Mouse (Mus musculus) hindbrain, embryonic 13.5 days (tissue): ENCODE data around the gene Mycbp2. TPM values are rescaled to one million over a fixed set of nuclear protein-coding genes. Genes with fewer than 3 reads are reported as not detected.

ENCODE experiments used
- ATAC-seq: fragments of 200-750 bp; cut with Nextera tagmentation; 2 replicates; pipeline ENCODE4 v1.8.0; 2017; ENCODE audit warnings: moderate TSS enrichment; ENCODE audit not compliant: low FRiP score
- H3K27ac ChIP-seq: fragments of 300-500 bp; sonication (generic); 2 replicates; pipeline ENCODE4 v1.5.1; 2015; ENCODE audit warnings: inconsistent platforms, mild to moderate bottlenecking, moderate library complexity
- H3K27me3 ChIP-seq: fragments of 300-500 bp; sonication (generic); 2 replicates; pipeline ENCODE4 v1.6.1; 2015; ENCODE audit warnings: mild to moderate bottlenecking, inconsistent platforms
- H3K36me3 ChIP-seq: fragments of 300-500 bp; sonication (generic); 2 replicates; pipeline ENCODE4 v1.6.1; 2015; ENCODE audit warnings: mild to moderate bottlenecking, inconsistent platforms
- H3K4me1 ChIP-seq: fragments of 300-500 bp; sonication (generic); replicated peaks from 2 replicates; pipeline ENCODE4 v1.6.1; 2015; ENCODE audit warnings: inconsistent platforms
- H3K4me2 ChIP-seq: fragments of 300-500 bp; sonication (generic); 2 replicates; pipeline ENCODE4 v1.6.1; 2015; ENCODE audit warnings: inconsistent platforms, mild to moderate bottlenecking, moderate library complexity
- H3K4me3 ChIP-seq: fragments of 300-500 bp; sonication (generic); 2 replicates; pipeline ENCODE4 v1.5.1; 2015; ENCODE audit warnings: mild to moderate bottlenecking, inconsistent platforms
- H3K9ac ChIP-seq: fragments of 300-500 bp; sonication (generic); 2 replicates; pipeline ENCODE4 v1.6.1; 2015; ENCODE audit warnings: mild to moderate bottlenecking, inconsistent platforms
- H3K9me3 ChIP-seq: fragments of 300-500 bp; sonication (generic); 2 replicates; pipeline ENCODE4 v1.6.1; 2016; ENCODE audit warnings: inconsistent platforms
- WGBS: fragments of 180-500 bp; shearing (Covaris S2); methylation state at CpG from one replicate; pipeline ENCODE4 v1.1.7; 2015; 5-methylcytosine and 5-hydroxymethylcytosine counted together
- polyA plus RNA-seq: library from polyadenylated mRNA; unstranded; fragments of >200 nt; fragmentation: Nextera tagmentation; extraction: Ambion mirVana; gene quantifications from 2 replicates; pipeline ENCODE4 v1.2.1, GENCODE M21; 2015

Mycbp2 gene
- 54.6 and 58.1 TPM in 2 replicates for polyA plus RNA-seq

- Histone ChIP-seq H3K9ac (peak within 1 kb of the TSS; percentile 91), H3K27ac (peak within 1 kb of the TSS; percentile 98), H3K9me3 (no peaks in the 10 kb centered on the region), H3K4me1 (peaks cover 38% of the 10 kb centered on the region), H3K4me2 (peak within 1 kb of the TSS; percentile 60), H3K27me3 (no peaks in the 10 kb centered on the region), H3K4me3 (peak within 1 kb of the TSS; percentile 84), H3K36me3 (no peaks in the 10 kb centered on the region)
- WGBS, result 10% methylated on average over 24 of the region's 41 CpGs
- ATAC-seq, result peak; percentile 96
Observed at GRCm38 (mm10) chr14:103346729-103347505, at the start of gene Mycbp2. Gene Mycbp2, minus strand, starts transcription at chr14:103346814.

DNA sequence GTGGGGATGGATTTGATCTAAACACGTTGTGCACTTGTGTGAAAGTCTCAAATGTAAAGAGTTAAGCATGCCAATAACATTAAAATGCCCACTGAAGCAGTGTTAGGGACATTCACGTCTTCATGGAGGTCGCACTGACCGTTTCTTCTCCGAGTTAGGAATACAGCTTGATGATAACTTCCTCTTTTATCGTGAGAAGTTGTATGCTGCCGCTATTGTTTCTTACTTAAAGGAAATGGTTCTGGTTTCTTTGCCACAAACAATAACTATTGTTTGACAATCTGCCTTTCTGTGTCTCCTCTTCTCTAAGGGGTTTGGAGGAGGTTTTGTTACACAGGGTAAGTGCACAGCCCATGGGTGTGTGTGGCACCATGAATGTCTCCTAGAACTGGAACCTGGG lies 45.8 kb upstream of the Mycbp2 start:
- Histone ChIP-seq H3K36me3 (no peaks in the 10 kb centered on the region), H3K27ac (no peak overlapping the region), H3K4me2 (no peak overlapping the region), H3K4me1 (no peaks in the 10 kb centered on the region), H3K9ac (no peak overlapping the region), H3K9me3 (no peaks in the 10 kb centered on the region), H3K27me3 (no peaks in the 10 kb centered on the region), H3K4me3 (no peak overlapping the region)
- WGBS, result 77% methylated on average over 7 of the region's 7 CpGs
- ATAC-seq, result no peak

- Histone ChIP-seq H3K9me3 (no peaks in the 10 kb centered on the region), H3K27me3 (no peaks in the 10 kb centered on the region), H3K27ac (no peak overlapping the region), H3K4me3 (no peak overlapping the region), H3K36me3 (no peaks in the 10 kb centered on the region), H3K4me2 (no peak overlapping the region), H3K9ac (no peak overlapping the region), H3K4me1 (no peaks in the 10 kb centered on the region)
- WGBS, result 82% methylated on average over 4 of the region's 4 CpGs
- ATAC-seq, result no peak
Observed at GRCm38 (mm10) chr14:103387431-103387830, 40.8 kb upstream of the Mycbp2 start.

DNA sequence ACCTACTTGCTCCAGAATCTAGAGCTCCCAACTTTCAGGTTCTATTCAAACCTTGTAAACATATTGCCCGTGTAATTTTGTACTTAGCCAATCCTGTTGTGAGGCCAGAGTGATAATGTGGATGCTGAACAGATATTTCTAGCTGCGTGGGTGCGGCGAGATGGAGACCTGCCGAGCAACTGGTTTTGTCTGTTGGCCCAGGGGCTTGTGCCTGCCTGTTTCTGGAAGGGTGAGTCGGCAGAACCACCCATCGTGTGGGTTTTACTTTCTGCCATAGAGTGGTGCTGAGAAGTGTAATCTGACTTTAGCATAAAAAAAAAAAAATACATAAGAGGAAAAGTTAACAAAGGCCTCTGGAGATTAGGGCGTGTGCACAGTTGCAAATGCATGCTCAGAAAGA lies 40.3 kb upstream of the Mycbp2 start:
- WGBS, result 77% methylated on average over 8 of the region's 8 CpGs
- Histone ChIP-seq H3K9ac (no peak overlapping the region), H3K27ac (no peak overlapping the region), H3K4me2 (no peak overlapping the region), H3K4me3 (no peak overlapping the region), H3K36me3 (no peaks in the 10 kb centered on the region), H3K4me1 (no peaks in the 10 kb centered on the region), H3K27me3 (no peaks in the 10 kb centered on the region), H3K9me3 (no peaks in the 10 kb centered on the region)
- ATAC-seq, result no peak

DNA sequence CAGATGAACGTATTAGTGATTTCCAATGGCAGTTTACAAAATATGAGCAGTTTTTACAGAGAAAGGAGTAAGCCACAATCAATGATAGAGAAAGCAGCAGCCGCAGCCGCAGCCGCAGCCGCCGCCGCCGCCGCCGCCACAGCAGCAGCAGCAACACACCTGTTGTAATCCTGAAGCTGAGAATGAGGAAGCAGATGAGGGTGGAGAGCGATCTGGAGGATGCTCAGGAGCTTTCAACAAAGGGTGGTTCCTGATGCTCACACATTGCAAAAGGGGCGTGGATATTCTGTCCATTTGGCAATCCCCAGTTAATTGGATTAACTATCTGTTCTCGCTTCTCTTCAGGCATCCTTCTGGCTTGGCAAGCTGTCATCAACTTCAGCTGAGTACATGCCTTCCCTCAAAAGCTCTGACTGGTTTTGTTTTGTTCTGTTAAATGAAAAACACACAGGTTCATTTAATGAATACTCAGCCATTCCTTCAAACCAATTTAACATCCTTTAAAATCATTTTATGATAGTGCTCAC lies 38.5 kb upstream of the Mycbp2 start:
- no peak for ATAC-seq
- no peak overlapping the region for H3K4me2 ChIP-seq
- H3K27me3 ChIP-seq, result no peaks in the 10 kb centered on the region
- no peaks in the 10 kb centered on the region for H3K9me3 ChIP-seq
- 83% methylated on average over 13 of the region's 13 CpGs for WGBS
- H3K4me1 ChIP-seq, result no peaks in the 10 kb centered on the region
- no peak overlapping the region for H3K27ac ChIP-seq
- H3K4me3 ChIP-seq, result no peak overlapping the region
- H3K36me3 ChIP-seq, result no peaks in the 10 kb centered on the region
- no peak overlapping the region for H3K9ac ChIP-seq

- Histone ChIP-seq H3K9ac (no peak overlapping the region), H3K27ac (no peak overlapping the region), H3K27me3 (no peaks in the 10 kb centered on the region), H3K36me3 (no peaks in the 10 kb centered on the region), H3K9me3 (no peaks in the 10 kb centered on the region), H3K4me2 (no peak overlapping the region), H3K4me1 (no peaks in the 10 kb centered on the region), H3K4me3 (no peak overlapping the region)
- 82% methylated on average over 3 of the region's 3 CpGs for WGBS
- ATAC-seq, result no peak
Observed at GRCm38 (mm10) chr14:103378703-103379102, 32.1 kb upstream of the Mycbp2 start.

- Histone ChIP-seq H3K27ac (no peak overlapping the region), H3K9ac (no peak overlapping the region), H3K4me1 (no peaks in the 10 kb centered on the region), H3K36me3 (no peaks in the 10 kb centered on the region), H3K27me3 (no peaks in the 10 kb centered on the region), H3K9me3 (no peaks in the 10 kb centered on the region), H3K4me2 (no peak overlapping the region), H3K4me3 (no peak overlapping the region)
- 79% methylated on average over 3 of the region's 3 CpGs for WGBS
- ATAC-seq, result no peak
Observed at GRCm38 (mm10) chr14:103376765-103377164, 30.2 kb upstream of the Mycbp2 start.

- no peaks in the 10 kb centered on the region for H3K4me1 ChIP-seq
- H3K36me3 ChIP-seq, result no peaks in the 10 kb centered on the region
- 97% methylated on average over 1 of the region's 1 CpGs for WGBS
- ATAC-seq, result no peak
- no peak overlapping the region for H3K4me2 ChIP-seq
- H3K27ac ChIP-seq, result no peak overlapping the region
- no peak overlapping the region for H3K4me3 ChIP-seq
- H3K9me3 ChIP-seq, result no peaks in the 10 kb centered on the region
- H3K9ac ChIP-seq, result no peak overlapping the region
- H3K27me3 ChIP-seq, result no peaks in the 10 kb centered on the region
Observed at GRCm38 (mm10) chr14:103375523-103375922, 28.9 kb upstream of the Mycbp2 start.

- Histone ChIP-seq H3K27ac (no peak overlapping the region), H3K36me3 (no peaks in the 10 kb centered on the region), H3K4me3 (no peak overlapping the region), H3K9me3 (no peaks in the 10 kb centered on the region), H3K4me2 (no peak overlapping the region), H3K4me1 (no peaks in the 10 kb centered on the region), H3K27me3 (no peaks in the 10 kb centered on the region), H3K9ac (no peak overlapping the region)
- ATAC-seq, result no peak
- 65% methylated on average over 2 of the region's 2 CpGs for WGBS
Observed at GRCm38 (mm10) chr14:103363199-103363598, 16.6 kb upstream of the Mycbp2 start.

DNA sequence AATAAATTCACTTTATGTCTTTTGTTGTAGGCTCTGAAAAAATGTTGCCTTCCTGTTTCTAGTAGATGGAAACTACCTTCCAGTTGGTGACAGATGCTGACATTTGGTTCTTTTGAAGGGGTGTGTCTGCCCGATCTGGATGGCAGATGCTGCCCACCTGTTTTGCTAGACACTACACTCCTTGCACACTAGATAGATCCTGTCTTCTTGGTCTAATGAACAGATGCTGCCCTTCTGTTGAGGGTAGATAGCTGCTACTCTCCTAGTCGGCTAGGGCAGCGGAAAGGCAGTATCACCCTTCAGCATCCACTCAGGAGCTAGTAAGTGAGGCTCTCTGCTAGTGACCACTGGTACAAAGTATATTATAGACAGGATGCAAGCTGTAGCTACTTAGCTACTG lies 9.5 kb upstream of the Mycbp2 start:
- H3K9me3 ChIP-seq, result no peaks in the 10 kb centered on the region
- no peak overlapping the region for H3K4me3 ChIP-seq
- H3K9ac ChIP-seq, result no peak overlapping the region
- peaks cover 9% of the 10 kb centered on the region for H3K4me1 ChIP-seq
- H3K27ac ChIP-seq, result no peak overlapping the region
- 58% methylated on average over 3 of the region's 3 CpGs for WGBS
- no peak overlapping the region for H3K4me2 ChIP-seq
- H3K36me3 ChIP-seq, result no peaks in the 10 kb centered on the region
- no peaks in the 10 kb centered on the region for H3K27me3 ChIP-seq
- ATAC-seq, result no peak

GRCm38 (mm10) chr14:103354396-103355352 lies 8.1 kb upstream of the Mycbp2 start:
- no peak for ATAC-seq
- Histone ChIP-seq H3K9me3 (no peaks in the 10 kb centered on the region), H3K4me3 (no peak overlapping the region), H3K27me3 (no peaks in the 10 kb centered on the region), H3K4me1 (peaks cover 12% of the 10 kb centered on the region), H3K9ac (no peak overlapping the region), H3K36me3 (no peaks in the 10 kb centered on the region), H3K27ac (no peak overlapping the region), H3K4me2 (peak overlapping the region; percentile 25)
- 28% methylated on average over 17 of the region's 18 CpGs for WGBS
